Mouse (Mus musculus): ENCODE measurements around the gene Ccdc162.

Ccdc162 gene

DNA sequence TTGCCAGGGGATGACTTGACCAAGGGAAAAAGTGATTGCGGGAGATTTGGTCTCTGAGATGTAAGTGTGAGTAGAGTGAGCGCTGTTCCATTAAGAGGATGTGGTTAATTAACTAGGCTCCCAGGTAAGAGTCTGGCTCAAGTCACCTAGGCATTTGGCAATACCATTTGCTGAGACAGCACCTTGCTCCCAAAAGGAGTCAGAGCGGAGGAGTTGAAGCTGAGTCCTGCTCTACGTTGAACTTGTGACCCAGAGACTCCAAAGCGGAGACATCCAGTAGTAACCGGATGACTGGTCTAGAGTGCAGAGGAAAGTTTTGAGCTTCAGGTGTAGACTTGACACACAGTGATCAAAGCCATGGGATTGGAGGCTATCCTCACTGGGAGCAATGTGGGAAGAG is 174.4 kb downstream of the Ccdc162 start:
- no peak for DNase-seq (ENCODE audit: low read depth, low spot score)

GRCm38 (mm10) chr10:41538986-41539385 is 177.4 kb downstream of the Ccdc162 start:
- DNase-seq (ENCODE audit: low read depth, low spot score): no peak

GRCm38 (mm10) chr10:41537983-41538330 is 178.5 kb downstream of the Ccdc162 start:
- DNase-seq (ENCODE audit: low read depth, low spot score): no peak

GRCm38 (mm10) chr10:41537226-41537982 is 179.0 kb downstream of the Ccdc162 start:
- no peak for DNase-seq (ENCODE audit: low read depth, low spot score)

DNA sequence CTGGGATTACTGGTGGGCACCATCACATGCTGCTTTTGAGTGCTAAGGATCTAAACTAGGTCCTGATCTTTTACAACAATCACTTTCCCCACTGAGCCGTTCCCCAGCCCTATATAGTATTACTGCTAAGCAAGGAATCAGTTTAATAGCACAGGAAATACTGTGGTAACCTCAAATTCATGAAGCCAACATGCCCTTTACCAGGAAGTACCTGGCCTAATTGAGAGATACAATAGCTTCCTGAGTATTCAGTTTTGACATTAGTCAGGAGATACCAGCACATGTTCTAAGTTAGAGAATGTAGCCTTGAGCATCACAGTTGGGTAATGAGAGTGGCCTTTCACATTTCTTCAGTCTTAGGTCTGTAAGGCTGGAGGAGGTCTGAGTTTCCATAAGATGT is 179.7 kb downstream of the Ccdc162 start:
- no peak for DNase-seq (ENCODE audit: low read depth, low spot score)

DNA sequence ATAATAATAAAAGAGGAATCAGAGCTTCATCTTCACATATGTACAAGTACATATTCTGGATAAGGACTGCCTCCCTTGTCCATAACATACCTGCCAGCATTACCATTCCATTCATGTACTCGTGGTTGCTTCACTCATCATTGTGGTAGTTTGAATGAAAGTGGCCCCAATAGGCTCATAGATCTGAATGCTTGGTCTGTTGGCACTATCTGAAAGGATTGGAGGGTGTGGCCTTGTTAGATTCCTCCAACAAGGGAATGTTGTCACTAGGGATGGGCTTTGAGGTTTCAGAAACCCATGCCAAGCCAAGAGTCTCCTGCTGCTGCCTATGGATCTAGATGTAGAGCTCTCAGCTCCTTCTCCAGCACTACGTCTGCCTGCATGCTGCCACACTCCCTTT is 180.4 kb downstream of the Ccdc162 start:
- DNase-seq (ENCODE audit: low read depth, low spot score): peak; percentile 18

- DNase-seq (ENCODE audit: low read depth, low spot score): no peak
These were observed 186.5 kb downstream of the Ccdc162 start for GRCm38 (mm10) chr10:41529972-41530371.

DNA sequence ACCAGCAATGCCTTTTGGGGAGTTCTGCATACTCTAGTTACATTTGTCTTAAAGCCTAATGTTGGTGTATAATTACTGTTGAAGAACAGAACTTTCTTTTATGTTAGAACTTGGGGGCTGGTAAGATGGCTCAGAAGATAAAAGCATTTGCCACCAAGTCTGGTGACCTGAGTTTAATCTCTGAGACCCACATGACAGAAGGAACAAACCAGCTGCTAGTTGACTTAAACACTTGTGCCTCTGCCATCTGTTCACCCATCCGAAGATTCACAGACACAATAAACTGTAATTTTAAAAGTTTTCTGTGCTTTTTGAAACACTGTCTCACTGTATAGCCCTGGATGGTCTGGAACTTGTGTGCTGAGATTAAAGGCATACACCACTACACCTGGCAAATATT is 190.7 kb downstream of the Ccdc162 start:
- no peak for DNase-seq (ENCODE audit: low read depth, low spot score)

- DNase-seq (ENCODE audit: low read depth, low spot score): no peak
These were observed 193.0 kb downstream of the Ccdc162 start for GRCm38 (mm10) chr10:41523386-41523785.

DNA sequence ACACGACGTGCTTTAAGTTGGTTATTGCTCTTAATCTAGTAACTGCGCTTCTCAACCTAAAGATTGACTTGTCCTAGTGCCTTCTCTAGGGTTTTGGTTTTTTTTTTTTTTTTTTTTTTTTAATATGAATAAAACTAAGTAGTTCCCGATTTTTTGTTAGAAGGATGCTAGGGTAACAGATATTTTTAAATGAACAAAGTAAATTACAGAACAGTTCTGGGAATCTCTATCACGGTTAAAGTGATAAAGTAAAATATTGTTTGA is 196.1 kb downstream of the Ccdc162 start:
- no peak for DNase-seq (ENCODE audit: low read depth, low spot score)

DNA sequence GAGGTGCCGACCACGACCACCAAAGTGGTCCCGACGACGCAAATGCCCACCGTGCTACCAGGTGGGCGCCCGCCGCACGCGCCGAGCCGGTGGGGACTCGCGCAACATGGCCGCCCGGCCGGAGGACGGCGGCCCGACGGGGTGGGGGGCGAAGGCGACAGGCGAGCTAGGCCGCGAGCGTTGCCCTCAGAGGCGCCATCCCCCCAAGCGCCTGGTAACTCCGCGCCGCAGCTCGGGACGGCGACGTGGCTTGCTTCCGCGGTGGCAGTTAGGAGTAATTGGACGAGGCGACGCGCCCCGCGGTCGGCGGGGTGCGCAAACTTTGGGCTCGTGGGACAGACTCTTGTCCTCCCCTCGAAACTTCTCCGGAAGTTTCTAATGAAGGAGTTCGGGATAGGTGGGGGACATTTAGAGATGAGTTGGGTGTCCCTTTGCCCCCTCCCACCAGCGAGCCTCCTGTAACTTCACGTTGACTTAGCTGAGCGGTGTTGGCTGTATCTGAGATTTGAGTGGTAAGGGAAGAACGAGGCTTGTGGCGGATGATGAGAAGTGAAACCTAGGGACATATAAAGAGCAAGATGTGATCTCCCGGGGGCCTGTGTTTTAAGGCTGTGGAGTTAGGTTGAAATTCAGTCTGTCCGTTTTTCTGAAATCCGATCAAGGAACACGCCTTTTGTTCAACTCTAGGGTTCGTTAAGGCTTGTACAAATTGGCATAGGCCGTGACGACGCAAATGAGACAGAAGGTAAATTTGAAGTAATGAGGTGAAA is 196.6 kb downstream of the Ccdc162 start:
- peak; percentile 62 for DNase-seq (ENCODE audit: low read depth, low spot score)

GRCm38 (mm10) chr10:41518981-41519618 is 197.3 kb downstream of the Ccdc162 start, which contains the start of gene Cd164:
Gene Cd164 (plus strand): TSS chr10:41519414.
- DNase-seq (ENCODE audit: low read depth, low spot score): peak; percentile 86

DNA sequence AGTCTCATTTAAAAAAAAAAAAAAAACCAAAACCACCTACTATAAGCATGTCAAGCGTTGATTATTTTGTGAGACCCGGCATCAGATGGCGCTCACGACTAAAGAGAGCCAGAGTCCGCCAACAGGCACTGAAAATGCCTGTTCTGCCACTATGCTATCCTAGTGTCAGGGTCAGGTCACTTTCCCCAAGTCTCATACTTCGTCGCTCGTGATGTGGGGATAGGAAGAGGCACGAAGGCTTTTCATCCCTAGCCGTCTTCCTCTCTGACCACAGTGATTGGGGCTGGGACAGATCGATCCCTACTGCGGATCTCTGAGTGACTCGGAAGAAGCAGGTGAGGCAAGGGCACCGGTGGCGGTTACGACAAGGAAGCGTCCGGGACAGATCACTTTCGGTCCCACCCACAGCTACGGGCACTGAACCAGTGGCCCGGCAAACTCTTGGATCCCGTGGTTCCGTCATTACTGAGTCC is 197.9 kb downstream of the Ccdc162 start:
- DNase-seq (ENCODE audit: low read depth, low spot score): peak; percentile 93

DNA sequence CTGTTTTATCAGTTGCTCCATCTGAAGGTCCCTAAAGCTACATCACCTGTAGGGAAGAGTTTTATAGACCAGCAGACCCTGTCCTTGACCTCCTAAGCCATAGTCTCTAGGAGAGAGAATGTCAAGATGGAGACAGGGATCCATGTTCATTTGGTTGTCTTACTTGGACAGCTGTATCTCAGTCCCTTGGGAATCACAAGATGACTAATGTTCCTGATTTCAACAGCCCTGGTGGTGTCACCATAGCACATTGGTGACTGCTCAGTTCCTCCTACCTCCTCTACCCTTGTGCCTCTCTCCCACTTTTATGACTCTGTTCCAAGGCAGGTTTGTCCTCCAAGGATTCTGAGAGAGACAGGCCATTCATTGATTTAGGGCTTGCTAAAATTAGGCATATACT is 201.5 kb downstream of the Ccdc162 start:
- peak; percentile 20 for DNase-seq (ENCODE audit: low read depth, low spot score)

DNA sequence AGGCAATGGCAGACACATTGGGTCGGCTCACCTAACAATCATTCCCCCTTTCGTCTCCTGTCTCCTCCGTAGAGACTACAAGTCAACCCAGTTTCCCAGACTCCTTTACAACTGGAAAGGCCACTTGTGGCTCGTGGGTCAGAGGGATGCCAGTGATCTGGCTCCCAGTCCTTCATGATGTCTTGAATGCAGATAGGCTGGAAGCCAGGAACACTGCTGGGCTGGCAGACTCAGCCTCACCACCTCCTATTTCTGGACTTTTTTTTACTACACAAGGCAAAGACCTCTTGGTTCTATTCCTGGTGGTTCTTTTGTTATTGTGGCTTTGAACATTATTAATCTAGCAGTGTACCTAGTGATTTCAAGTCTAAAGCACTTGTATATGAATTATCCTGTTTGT is 202.1 kb downstream of the Ccdc162 start:
- no peak for DNase-seq (ENCODE audit: low read depth, low spot score)

DNA sequence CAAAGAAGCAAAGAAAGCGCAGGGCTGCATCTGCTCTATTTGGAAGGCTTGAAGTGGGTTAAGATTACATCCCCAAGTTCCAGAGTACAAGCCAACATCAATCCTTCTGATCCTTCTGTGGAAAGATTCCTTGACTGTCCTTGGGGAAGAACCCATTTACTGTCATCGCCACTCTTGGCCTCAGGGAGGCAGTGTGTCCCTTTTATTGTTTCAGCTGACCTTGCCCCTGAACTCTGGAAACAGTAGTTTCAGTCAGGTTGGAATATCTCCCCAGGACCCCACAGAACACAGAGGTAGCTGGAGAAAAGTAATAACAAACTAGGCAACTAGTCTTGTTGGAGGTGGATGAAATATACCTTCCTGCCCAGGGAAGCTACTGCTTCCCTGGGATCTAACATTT is 207.3 kb downstream of the Ccdc162 start:
- DNase-seq (ENCODE audit: low read depth, low spot score): peak; percentile 45

DNA sequence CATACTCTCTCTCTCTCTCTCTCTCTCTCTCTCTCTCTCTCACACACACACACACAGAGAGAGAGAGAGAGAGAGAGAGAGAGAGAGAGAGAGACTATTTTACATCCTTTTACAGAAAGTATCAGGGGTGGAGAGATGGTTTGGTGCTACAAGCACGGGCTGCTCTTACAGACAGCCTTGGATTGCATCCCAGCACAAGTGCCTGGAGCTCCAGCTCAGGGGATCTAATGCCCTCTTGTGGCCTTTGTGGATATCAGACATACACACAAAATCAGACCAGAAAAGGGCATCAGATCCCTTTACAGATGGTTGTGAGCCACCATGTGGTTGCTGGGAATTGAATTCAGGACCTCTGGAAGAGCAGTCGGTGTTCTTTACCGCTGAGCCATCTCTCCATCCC is 211.0 kb downstream of the Ccdc162 start:
- peak; percentile 92 for DNase-seq (ENCODE audit: low read depth, low spot score)

- DNase-seq (ENCODE audit: low read depth, low spot score): no peak
These were observed 211.4 kb downstream of the Ccdc162 start for GRCm38 (mm10) chr10:41504996-41505395.

GRCm38 (mm10) chr10:41500941-41501340 is 215.5 kb downstream of the Ccdc162 start:
- peak; percentile 70 for DNase-seq (ENCODE audit: low read depth, low spot score)

- no peak for DNase-seq (ENCODE audit: low read depth, low spot score)
These were observed 225.3 kb downstream of the Ccdc162 start for GRCm38 (mm10) chr10:41491111-41491510.

- DNase-seq (ENCODE audit: low read depth, low spot score): no peak
These were observed 225.9 kb downstream of the Ccdc162 start for GRCm38 (mm10) chr10:41490518-41490873.

DNA sequence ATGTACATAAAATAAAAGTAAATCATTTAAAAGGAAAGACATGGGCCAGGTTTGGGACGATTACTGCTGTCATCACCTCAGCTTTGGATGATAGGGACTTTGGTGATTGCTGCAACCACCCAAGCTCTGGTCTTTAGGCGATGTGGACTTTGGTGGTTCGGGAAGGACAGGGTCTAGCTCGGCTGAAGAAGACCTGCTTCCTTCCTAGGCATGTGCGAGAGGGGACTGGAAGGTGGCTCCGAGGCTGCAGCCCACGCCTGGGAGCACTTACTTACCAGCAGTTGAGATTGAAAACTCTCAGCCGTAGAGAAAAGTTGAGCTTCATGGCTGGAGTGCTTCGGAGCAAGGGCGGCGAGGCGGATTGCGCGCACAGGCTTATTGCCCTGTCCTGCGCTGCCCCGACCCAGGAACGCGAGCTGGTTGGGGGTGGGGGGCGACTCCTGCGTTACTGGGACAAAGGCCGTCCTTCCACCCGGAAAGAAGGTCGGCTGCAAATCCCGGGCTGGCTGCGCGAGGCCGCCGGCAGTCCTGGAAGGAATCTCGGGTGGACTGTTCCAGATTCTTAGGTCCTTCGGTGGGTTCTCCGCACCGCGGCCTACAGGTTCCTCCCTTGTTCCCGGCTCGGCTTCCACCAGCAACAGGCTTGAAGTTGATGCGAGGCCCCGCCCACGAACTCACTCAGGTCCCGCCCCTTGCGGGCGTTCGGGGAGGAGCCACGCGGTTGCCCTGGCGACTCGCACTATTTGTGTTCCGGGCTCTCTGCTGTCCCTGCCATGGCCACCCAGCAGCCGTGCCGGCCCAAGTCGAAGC is 226.5 kb downstream of the Ccdc162 start, which contains the start of the genes Smpd2 and Ppil6:
TSS of gene Smpd2 (minus strand) at position 662 of the 810 bp plus-strand sequence.
TSS of gene Ppil6 (plus strand) at position 732 of the 810 bp plus-strand sequence.
- DNase-seq (ENCODE audit: low read depth, low spot score): peak; percentile 87

Data from 3T3-L1 (cell line).